In the genomic region with DNA sequence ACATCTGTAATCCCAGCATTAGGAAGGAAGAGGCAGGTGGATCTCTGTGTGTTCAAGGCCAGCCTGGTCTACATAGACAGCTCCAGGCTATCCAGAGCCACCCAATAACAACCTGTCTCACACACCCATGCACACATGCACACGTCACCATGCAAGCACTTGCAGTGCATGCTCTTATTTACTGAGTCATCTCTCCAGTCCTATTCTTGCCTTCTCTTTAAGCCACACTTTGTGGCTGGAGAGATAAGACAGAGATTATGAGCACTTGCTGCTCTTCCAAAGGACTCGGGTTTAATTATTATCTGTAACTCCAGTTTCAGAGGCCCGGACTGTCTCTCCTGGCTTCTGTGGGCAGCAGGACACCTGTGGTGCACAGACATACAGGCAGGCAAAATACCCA, we compare ENCODE assay signal across 1 mouse cellular context.
TF ChIP-seq lines count a peak whose summit lies in the region.

No protein-coding gene starts in this region.

TF ChIP-seq in MEL, 35 proteins besides CTCF, POLR2A, EP300 and RAD21 (continued from another document):
- TF ChIP-seq USF2 (IDR thresholded peaks at IDR 0.05; ENCODE audit: borderline replicate concordance in 1 of 2, insufficient read depth in 1 of 2, low read depth in 1 of 2, low read length in 2 of 2) (no peak), POLR2AphosphoS2 (IDR thresholded peaks at IDR 0.05; ENCODE audit: low read length) (no peak), SMC3 (IDR thresholded peaks at IDR 0.05; ENCODE audit: low read depth, low read length) (no peak), ZC3H11A (IDR thresholded peaks at IDR 0.05; ENCODE audit: low read depth, low read length) (no peak), NELFE (IDR thresholded peaks at IDR 0.05; ENCODE audit: low read depth, low read length) (no peak), TCF12 (IDR thresholded peaks at IDR 0.05; ENCODE audit: low read depth, low read length) (peak; percentile 92), RCOR1 (IDR thresholded peaks at IDR 0.05; ENCODE audit: low read depth, low read length) (peak; percentile 85), CHD2 (IDR thresholded peaks at IDR 0.05; ENCODE audit: low read length) (no peak), MEF2A (IDR thresholded peaks at IDR 0.05; ENCODE audit: extremely low read depth, insufficient replicate concordance, low read depth, low read length, poor library complexity, severe bottlenecking) (peak; percentile 67; the same call in 1 of the 2 replicates), MAZ (IDR thresholded peaks at IDR 0.05; ENCODE audit: low read depth, low read length) (no peak), GATA1 (IDR thresholded peaks at IDR 0.05; ENCODE audit: low read depth, low read length) (peak; percentile 96), TBP (IDR thresholded peaks at IDR 0.05; ENCODE audit: low read depth, low read length) (no peak), NRF1 (IDR thresholded peaks at IDR 0.05; ENCODE audit: insufficient read depth, low read depth, low read length, poor library complexity, severe bottlenecking) (no peak)
